Mouse (Mus musculus) induced T-regulatory cell, adult 2 months (primary cell): ENCODE measurements around the gene Macrod1.

Experiments used
- DNase-seq: peaks from one replicate; pipeline ENCODE4 v3.0.0-alpha.2; 2012; ENCODE audit warnings: low read depth

Gene Macrod1

GRCm38 (mm10) chr19:7171447-7171846 is 114.8 kb downstream of the Macrod1 start:
- DNase-seq = no peak

- no peak for DNase-seq
Measured at GRCm38 (mm10) chr19:7172051-7172866, 115.6 kb downstream of the Macrod1 start.

GRCm38 (mm10) chr19:7176041-7176696 is 119.6 kb downstream of the Macrod1 start:
- no peak for DNase-seq

- DNase-seq = no peak
Measured at GRCm38 (mm10) chr19:7177804-7178511, 121.3 kb downstream of the Macrod1 start.

- no peak for DNase-seq
Measured at GRCm38 (mm10) chr19:7178841-7179452, 122.3 kb downstream of the Macrod1 start.

- no peak for DNase-seq
Measured at GRCm38 (mm10) chr19:7180756-7181405, 124.3 kb downstream of the Macrod1 start.

- no peak for DNase-seq
Measured at GRCm38 (mm10) chr19:7181496-7181895, 124.9 kb downstream of the Macrod1 start.

- DNase-seq = no peak
Measured at GRCm38 (mm10) chr19:7182273-7182949, 125.8 kb downstream of the Macrod1 start.

GRCm38 (mm10) chr19:7183419-7183818 is 126.8 kb downstream of the Macrod1 start:
- DNase-seq = no peak

- no peak for DNase-seq
Measured at GRCm38 (mm10) chr19:7185059-7185458, 128.4 kb downstream of the Macrod1 start.

- DNase-seq = no peak
Measured at GRCm38 (mm10) chr19:7185715-7186291, 129.2 kb downstream of the Macrod1 start.

- DNase-seq = no peak
Measured at GRCm38 (mm10) chr19:7187157-7187556, 130.5 kb downstream of the Macrod1 start.

- no peak for DNase-seq
Measured at GRCm38 (mm10) chr19:7189026-7189425, 132.4 kb downstream of the Macrod1 start.

GRCm38 (mm10) chr19:7190986-7191385 is 134.4 kb downstream of the Macrod1 start:
- DNase-seq = no peak

- no peak for DNase-seq
Measured at GRCm38 (mm10) chr19:7191639-7192038, 135.0 kb downstream of the Macrod1 start.

- DNase-seq = no peak
Measured at GRCm38 (mm10) chr19:7192561-7192967, 136.0 kb downstream of the Macrod1 start.

GRCm38 (mm10) chr19:7195900-7196728 is 139.5 kb downstream of the Macrod1 start:
- peak; percentile 51 for DNase-seq

- DNase-seq = no peak
Measured at GRCm38 (mm10) chr19:7196741-7197270, 140.2 kb downstream of the Macrod1 start.

- no peak for DNase-seq
Measured at GRCm38 (mm10) chr19:7197445-7197844, 140.8 kb downstream of the Macrod1 start.

- no peak for DNase-seq
Measured at GRCm38 (mm10) chr19:7199089-7199488, 142.5 kb downstream of the Macrod1 start.
